Mouse (Mus musculus): ENCODE measurements around the gene Sept8.

The Sept8 gene

DNA sequence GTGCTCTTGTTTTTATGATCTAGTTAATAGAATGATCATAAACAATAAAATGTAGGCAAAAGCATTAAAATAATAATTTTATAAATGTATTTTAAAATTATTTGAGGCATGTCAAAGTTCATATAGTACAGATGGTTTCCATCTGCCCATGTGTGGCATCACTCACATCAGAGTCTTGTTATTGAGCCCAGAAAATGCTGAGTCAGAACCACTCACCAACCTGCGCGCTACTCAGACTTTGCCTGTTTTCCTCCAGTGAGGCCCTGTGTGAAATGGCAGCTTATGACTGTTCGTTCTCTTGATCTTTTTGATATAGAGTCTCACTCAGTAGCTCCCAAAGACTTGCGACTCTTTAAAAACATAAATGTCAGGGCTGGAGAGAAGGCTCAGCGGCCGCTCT lies 66.5 kb downstream of the Sept8 start:
- DNase-seq: no peak

DNA sequence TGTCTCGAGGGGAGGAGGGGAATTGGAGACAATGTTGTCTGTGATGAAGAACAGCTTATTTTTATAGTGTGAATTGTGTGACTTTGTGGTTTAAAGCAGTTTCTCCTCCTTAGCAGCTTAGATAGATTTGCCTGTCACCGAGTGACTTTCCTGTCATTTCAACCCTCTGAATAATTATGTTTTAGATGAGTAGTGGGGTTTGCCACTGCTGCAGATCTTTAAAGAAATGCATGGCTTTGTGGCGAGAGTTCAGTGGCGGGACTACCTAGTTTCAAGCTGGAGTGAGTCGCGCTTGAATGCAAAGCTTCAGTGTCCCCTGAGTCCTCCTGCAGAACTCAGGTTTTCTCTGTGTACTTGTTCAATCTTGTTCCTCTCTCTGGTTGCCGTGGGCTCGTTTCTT lies 69.2 kb downstream of the Sept8 start:
- no peak for DNase-seq

DNA sequence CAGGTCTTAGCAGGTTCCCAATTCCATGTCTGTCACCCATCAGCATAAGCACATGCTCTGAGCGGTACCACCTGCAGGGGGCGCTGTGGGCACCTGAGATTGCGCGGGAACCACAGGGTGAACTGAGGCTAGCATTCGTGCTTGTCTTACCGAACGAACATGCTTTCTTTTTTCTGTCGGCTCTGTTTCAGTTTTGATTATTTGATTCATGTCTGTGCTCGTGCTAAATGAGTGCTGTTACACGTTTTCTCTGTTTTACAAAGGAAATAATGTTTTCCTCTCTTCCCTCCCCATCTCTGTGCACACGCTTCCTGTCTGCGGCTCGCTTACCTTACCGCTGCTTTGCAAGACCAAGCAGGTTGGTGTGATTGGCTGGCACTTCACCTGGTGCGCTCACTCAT lies 71.3 kb downstream of the Sept8 start:
- DNase-seq: peak; percentile 83 to 84

DNA sequence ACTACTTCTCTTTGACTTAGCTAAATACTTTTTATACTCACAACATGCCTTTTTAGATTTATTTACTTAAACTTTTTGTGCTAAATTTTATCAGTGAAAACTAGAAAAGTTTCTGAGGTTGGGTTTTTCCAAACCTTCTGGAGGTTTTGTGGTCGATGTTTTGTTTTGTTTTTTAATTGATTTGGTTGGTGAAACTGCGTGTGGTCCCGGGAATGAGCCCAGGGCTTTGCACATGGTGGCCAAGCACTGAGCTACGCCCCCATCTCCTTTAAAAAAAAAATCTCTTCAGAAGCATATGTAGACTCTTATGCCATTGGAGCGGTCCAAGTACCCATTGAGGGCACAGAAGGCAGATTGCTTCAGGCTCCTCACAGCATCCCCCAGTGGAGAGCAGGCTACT lies 72.1 kb downstream of the Sept8 start:
- DNase-seq: no peak

All from B cell, adult 2 months (primary cell).